Mouse (Mus musculus): ENCODE measurements around the gene Pmvk. TPM values are rescaled to one million over a fixed set of nuclear protein-coding genes. Genes with fewer than 3 reads are reported as not detected.

The Pmvk gene
- polyA plus RNA-seq, 1 experiment from 2014 or later: 106 TPM

GRCm38 (mm10) chr3:89496366-89496765, 42.0 kb downstream of the Pmvk start:
- no peaks in the 10 kb centered on the region for H3K27me3 ChIP-seq (ENCODE audit: control insufficient read depth, insufficient read depth, low read length)
- 69% methylated on average over 3 of the region's 3 CpGs for WGBS
- H3K4me2 ChIP-seq (ENCODE audit: low read length): no peak overlapping the region
- H3K36me3 ChIP-seq (ENCODE audit: control insufficient read depth, insufficient read depth, low read length): no peaks in the 10 kb centered on the region
- ATAC-seq (ENCODE audit: low FRiP score, low TSS enrichment): no peak
- no peak overlapping the region for H3K4me3 ChIP-seq (replicated peaks; ENCODE audit: low read depth, low read length)
- H3K27ac ChIP-seq (replicated peaks; ENCODE audit: low read depth, low read length): no peak overlapping the region
- DNase-seq: no peak
- no peak overlapping the region for H3K9ac ChIP-seq (replicated peaks; ENCODE audit: low read length)
- H3K9me3 ChIP-seq (ENCODE audit: control insufficient read depth, low read length): no peaks in the 10 kb centered on the region
- H3K4me1 ChIP-seq (ENCODE audit: control insufficient read depth, insufficient read depth, low read length): peaks cover 10% of the 10 kb centered on the region; the same call in 1 of the 2 replicates

GRCm38 (mm10) chr3:89499696-89500095, 45.4 kb downstream of the Pmvk start:
- Histone ChIP-seq H3K27ac (replicated peaks; ENCODE audit: low read depth, low read length) (no peak overlapping the region), H3K9me3 (ENCODE audit: control insufficient read depth, low read length) (no peaks in the 10 kb centered on the region), H3K4me2 (ENCODE audit: low read length) (no peak overlapping the region), H3K4me1 (ENCODE audit: control insufficient read depth, insufficient read depth, low read length) (no peaks in the 10 kb centered on the region), H3K4me3 (replicated peaks; ENCODE audit: low read depth, low read length) (no peak overlapping the region), H3K36me3 (ENCODE audit: control insufficient read depth, insufficient read depth, low read length) (no peaks in the 10 kb centered on the region), H3K9ac (replicated peaks; ENCODE audit: low read length) (no peak overlapping the region), H3K27me3 (ENCODE audit: control insufficient read depth, insufficient read depth, low read length) (no peaks in the 10 kb centered on the region)
- WGBS: 48% methylated on average over 7 of the region's 7 CpGs
- no peak for DNase-seq
- ATAC-seq (ENCODE audit: low FRiP score, low TSS enrichment): no peak

GRCm38 (mm10) chr3:89501486-89501885, 47.1 kb downstream of the Pmvk start:
- H3K36me3 ChIP-seq (ENCODE audit: control insufficient read depth, insufficient read depth, low read length): no peaks in the 10 kb centered on the region
- no peak overlapping the region for H3K27ac ChIP-seq (replicated peaks; ENCODE audit: low read depth, low read length)
- no peak for DNase-seq
- no peak overlapping the region for H3K4me3 ChIP-seq (replicated peaks; ENCODE audit: low read depth, low read length)
- no peak for ATAC-seq (ENCODE audit: low FRiP score, low TSS enrichment)
- no peaks in the 10 kb centered on the region for H3K27me3 ChIP-seq (ENCODE audit: control insufficient read depth, insufficient read depth, low read length)
- H3K4me2 ChIP-seq (ENCODE audit: low read length): no peak overlapping the region
- H3K4me1 ChIP-seq (ENCODE audit: control insufficient read depth, insufficient read depth, low read length): no peaks in the 10 kb centered on the region
- no peak overlapping the region for H3K9ac ChIP-seq (replicated peaks; ENCODE audit: low read length)
- no peaks in the 10 kb centered on the region for H3K9me3 ChIP-seq (ENCODE audit: control insufficient read depth, low read length)

GRCm38 (mm10) chr3:89502551-89502950, 48.2 kb downstream of the Pmvk start:
- H3K27me3 ChIP-seq (ENCODE audit: control insufficient read depth, insufficient read depth, low read length): no peaks in the 10 kb centered on the region
- no peak overlapping the region for H3K27ac ChIP-seq (replicated peaks; ENCODE audit: low read depth, low read length)
- H3K9ac ChIP-seq (replicated peaks; ENCODE audit: low read length): no peak overlapping the region
- 88% methylated on average over 7 of the region's 7 CpGs for WGBS
- no peak for ATAC-seq (ENCODE audit: low FRiP score, low TSS enrichment)
- H3K36me3 ChIP-seq (ENCODE audit: control insufficient read depth, insufficient read depth, low read length): no peaks in the 10 kb centered on the region
- DNase-seq: no peak
- no peaks in the 10 kb centered on the region for H3K9me3 ChIP-seq (ENCODE audit: control insufficient read depth, low read length)
- H3K4me2 ChIP-seq (ENCODE audit: low read length): no peak overlapping the region
- H3K4me1 ChIP-seq (ENCODE audit: control insufficient read depth, insufficient read depth, low read length): no peaks in the 10 kb centered on the region
- H3K4me3 ChIP-seq (replicated peaks; ENCODE audit: low read depth, low read length): no peak overlapping the region

- no peak overlapping the region for H3K27ac ChIP-seq (replicated peaks; ENCODE audit: low read depth, low read length)
- H3K4me1 ChIP-seq (ENCODE audit: control insufficient read depth, insufficient read depth, low read length): peaks cover 9% of the 10 kb centered on the region
- no peaks in the 10 kb centered on the region for H3K36me3 ChIP-seq (ENCODE audit: control insufficient read depth, insufficient read depth, low read length)
- DNase-seq: no peak
- H3K4me3 ChIP-seq (replicated peaks; ENCODE audit: low read depth, low read length): no peak overlapping the region
- no peak for ATAC-seq (ENCODE audit: low FRiP score, low TSS enrichment)
- H3K9ac ChIP-seq (replicated peaks; ENCODE audit: low read length): no peak overlapping the region
- no peak overlapping the region for H3K4me2 ChIP-seq (ENCODE audit: low read length)
- 20% methylated on average over 9 of the region's 9 CpGs for WGBS
- H3K27me3 ChIP-seq (ENCODE audit: control insufficient read depth, insufficient read depth, low read length): no peaks in the 10 kb centered on the region
- no peaks in the 10 kb centered on the region for H3K9me3 ChIP-seq (ENCODE audit: control insufficient read depth, low read length)
These were observed 53.7 kb downstream of the Pmvk start for GRCm38 (mm10) chr3:89508041-89508440.

GRCm38 (mm10) chr3:89510979-89511378, 56.6 kb downstream of the Pmvk start:
- WGBS: 9% methylated on average over 4 of the region's 4 CpGs
- Histone ChIP-seq H3K4me1 (ENCODE audit: control insufficient read depth, insufficient read depth, low read length) (peaks cover 9% of the 10 kb centered on the region), H3K4me3 (replicated peaks; ENCODE audit: low read depth, low read length) (no peak overlapping the region), H3K27ac (replicated peaks; ENCODE audit: low read depth, low read length) (peak overlapping the region; percentile 20), H3K27me3 (ENCODE audit: control insufficient read depth, insufficient read depth, low read length) (no peaks in the 10 kb centered on the region), H3K4me2 (ENCODE audit: low read length) (peak overlapping the region; percentile 35), H3K36me3 (ENCODE audit: control insufficient read depth, insufficient read depth, low read length) (no peaks in the 10 kb centered on the region), H3K9me3 (ENCODE audit: control insufficient read depth, low read length) (no peaks in the 10 kb centered on the region), H3K9ac (replicated peaks; ENCODE audit: low read length) (no peak overlapping the region; the same call in 1 of the 2 replicates)
- DNase-seq (peak; percentile 83), ATAC-seq (ENCODE audit: low FRiP score, low TSS enrichment) (peak; percentile 53)

- no peak overlapping the region; the same call in 1 of the 2 replicates for H3K9ac ChIP-seq (replicated peaks; ENCODE audit: low read length)
- ATAC-seq (ENCODE audit: low FRiP score, low TSS enrichment) (peak; percentile 53; the same call in 1 of the 2 replicates), DNase-seq (peak; percentile 71)
- H3K4me2 ChIP-seq (ENCODE audit: low read length): peak overlapping the region; percentile 35
- peaks cover 3% of the 10 kb centered on the region for H3K9me3 ChIP-seq (ENCODE audit: control insufficient read depth, low read length)
- H3K27ac ChIP-seq (replicated peaks; ENCODE audit: low read depth, low read length): peak overlapping the region; percentile 20
- no peaks in the 10 kb centered on the region for H3K36me3 ChIP-seq (ENCODE audit: control insufficient read depth, insufficient read depth, low read length)
- H3K4me1 ChIP-seq (ENCODE audit: control insufficient read depth, insufficient read depth, low read length): peaks cover 9% of the 10 kb centered on the region
- H3K27me3 ChIP-seq (ENCODE audit: control insufficient read depth, insufficient read depth, low read length): no peaks in the 10 kb centered on the region
- H3K4me3 ChIP-seq (replicated peaks; ENCODE audit: low read depth, low read length): no peak overlapping the region
- WGBS: 5% methylated on average over 15 of the region's 15 CpGs
These were observed 57.1 kb downstream of the Pmvk start for GRCm38 (mm10) chr3:89511400-89511799.

- Histone ChIP-seq H3K9ac (replicated peaks; ENCODE audit: low read length) (no peak overlapping the region), H3K9me3 (ENCODE audit: control insufficient read depth, low read length) (peaks cover 4% of the 10 kb centered on the region), H3K4me3 (replicated peaks; ENCODE audit: low read depth, low read length) (no peak overlapping the region), H3K36me3 (ENCODE audit: control insufficient read depth, insufficient read depth, low read length) (no peaks in the 10 kb centered on the region), H3K27me3 (ENCODE audit: control insufficient read depth, insufficient read depth, low read length) (no peaks in the 10 kb centered on the region), H3K27ac (replicated peaks; ENCODE audit: low read depth, low read length) (no peak overlapping the region), H3K4me1 (ENCODE audit: control insufficient read depth, insufficient read depth, low read length) (peaks cover 9% of the 10 kb centered on the region), H3K4me2 (ENCODE audit: low read length) (no peak overlapping the region)
- no peak for ATAC-seq (ENCODE audit: low FRiP score, low TSS enrichment)
- DNase-seq: peak; percentile 47
- WGBS: 93% methylated on average over 2 of the region's 2 CpGs
These were observed 57.9 kb downstream of the Pmvk start for GRCm38 (mm10) chr3:89512225-89512624.

GRCm38 (mm10) chr3:89515444-89515843, 61.1 kb downstream of the Pmvk start:
- H3K27ac ChIP-seq (replicated peaks; ENCODE audit: low read depth, low read length): no peak overlapping the region
- no peak overlapping the region for H3K9ac ChIP-seq (replicated peaks; ENCODE audit: low read length)
- H3K4me2 ChIP-seq (ENCODE audit: low read length): no peak overlapping the region
- peaks cover 18% of the 10 kb centered on the region for H3K4me1 ChIP-seq (ENCODE audit: control insufficient read depth, insufficient read depth, low read length)
- no peaks in the 10 kb centered on the region for H3K27me3 ChIP-seq (ENCODE audit: control insufficient read depth, insufficient read depth, low read length)
- WGBS: 80% methylated on average over 11 of the region's 11 CpGs
- no peaks in the 10 kb centered on the region for H3K36me3 ChIP-seq (ENCODE audit: control insufficient read depth, insufficient read depth, low read length)
- DNase-seq (no peak), ATAC-seq (ENCODE audit: low FRiP score, low TSS enrichment) (no peak)
- no peak overlapping the region for H3K4me3 ChIP-seq (replicated peaks; ENCODE audit: low read depth, low read length)
- H3K9me3 ChIP-seq (ENCODE audit: control insufficient read depth, low read length): peaks cover 4% of the 10 kb centered on the region
